Mouse (Mus musculus) testis, postnatal 10 days (tissue): ENCODE data around the gene Ogfr.

Experiments
- DNase-seq: peaks from one replicate; pipeline ENCODE4 v3.0.0; 2021; ENCODE audit warnings: low spot score

The Ogfr gene

GRCm38 (mm10) chr2:180604781-180605180 is 15.7 kb downstream of the Ogfr start:
- no peak for DNase-seq

GRCm38 (mm10) chr2:180610283-180610682 is 21.2 kb downstream of the Ogfr start:
- DNase-seq = no peak

GRCm38 (mm10) chr2:180611882-180612281 is 22.8 kb downstream of the Ogfr start:
- DNase-seq = no peak

- no peak for DNase-seq
These were observed 52.8 kb downstream of the Ogfr start for GRCm38 (mm10) chr2:180641576-180642554.

GRCm38 (mm10) chr2:180642555-180643260 is 53.7 kb downstream of the Ogfr start, which contains the start of gene Tcfl5:
Tcfl5 (minus strand) TSS chr2:180642708.
- DNase-seq = peak; percentile 76

GRCm38 (mm10) chr2:180643626-180644025 is 54.6 kb downstream of the Ogfr start:
- DNase-seq = no peak
